Mouse (Mus musculus) intestine, embryonic 16.5 days (tissue): ENCODE data around the gene Prkg1. TPM values are rescaled to one million over a fixed set of nuclear protein-coding genes. Genes with fewer than 3 reads are reported as not detected.

Experiments used
- ATAC-seq: fragments of 200-750 bp; cut with Nextera tagmentation; 2 replicates; pipeline ENCODE4 v1.8.0; 2017; ENCODE audit warnings: moderate TSS enrichment, moderate library complexity
- H3K27ac ChIP-seq: fragments of 300-500 bp; sonication (generic); 2 replicates; pipeline ENCODE4 v1.5.1; 2014; ENCODE audit warnings: mild to moderate bottlenecking, low read length
- H3K27me3 ChIP-seq: fragments of 300-500 bp; sonication (generic); replicated peaks from 2 replicates; pipeline ENCODE4 v1.6.1; 2014; ENCODE audit warnings: low read length, control low read depth, mixed read lengths; ENCODE audit not compliant: control insufficient read depth, insufficient read depth
- H3K36me3 ChIP-seq: fragments of 300-500 bp; sonication (generic); 2 replicates; pipeline ENCODE4 v1.6.1; 2014; ENCODE audit warnings: low read length, control low read depth; ENCODE audit not compliant: control insufficient read depth, insufficient read depth
- H3K4me1 ChIP-seq: fragments of 300-500 bp; sonication (generic); 2 replicates; pipeline ENCODE4 v1.6.1; 2014; ENCODE audit warnings: low read length, control low read depth, mixed read lengths; ENCODE audit not compliant: control insufficient read depth, insufficient read depth
- H3K4me2 ChIP-seq: fragments of 300-500 bp; sonication (generic); 2 replicates; pipeline ENCODE4 v1.6.1; 2014; ENCODE audit warnings: low read depth, low read length, control low read depth
- H3K4me3 ChIP-seq: fragments of 300-500 bp; sonication (generic); 2 replicates; pipeline ENCODE4 v1.5.1; 2014; ENCODE audit warnings: mild to moderate bottlenecking, low read length
- H3K9ac ChIP-seq: fragments of 300-500 bp; sonication (generic); 2 replicates; pipeline ENCODE4 v1.6.1; 2014; ENCODE audit warnings: low read depth, low read length
- H3K9me3 ChIP-seq: fragments of 300-500 bp; sonication (generic); 2 replicates; pipeline ENCODE4 v1.6.1; 2016; ENCODE audit warnings: low read length, control low read depth; ENCODE audit not compliant: control insufficient read depth
- WGBS: fragments of 180-500 bp; shearing (Covaris S2); extraction: QIAGEN DNeasy Blood & Tissue Kit; methylation state at CpG from one replicate; pipeline ENCODE4 v1.1.7; 2014; 5-methylcytosine and 5-hydroxymethylcytosine counted together
- polyA plus RNA-seq: library from polyadenylated mRNA; unstranded; fragments of >200 nt; fragmentation: Nextera tagmentation; extraction: Ambion mirVana; gene quantifications from 2 replicates; pipeline ENCODE4 v1.2.1, GENCODE M21; 2015

The Prkg1 gene
- polyA plus RNA-seq, 1 experiment from 2014 or later = 6.6 TPM

DNA sequence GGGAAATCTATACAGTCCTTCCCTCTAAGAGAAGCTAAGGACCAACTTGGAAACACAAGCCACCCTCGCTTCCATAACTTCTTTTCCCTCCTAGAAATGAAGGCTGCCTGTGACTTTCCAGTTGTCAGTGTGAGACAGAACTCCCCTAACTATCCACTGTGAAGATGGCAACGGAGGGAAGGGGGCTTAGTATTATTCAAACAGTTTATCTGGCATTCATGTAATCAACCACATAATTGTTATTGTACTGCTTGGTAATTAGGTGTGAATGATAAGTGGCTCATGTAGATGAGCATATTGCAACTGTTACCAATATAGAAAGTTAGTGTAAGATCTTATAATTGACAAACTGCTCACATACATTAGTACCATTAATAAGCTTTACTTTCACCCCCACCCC is 333.4 kb downstream of the Prkg1 start:
- no peaks in the 10 kb centered on the region for H3K36me3 ChIP-seq
- no peaks in the 10 kb centered on the region for H3K4me1 ChIP-seq
- H3K9ac ChIP-seq = no peak overlapping the region
- no peaks in the 10 kb centered on the region for H3K27me3 ChIP-seq
- no peak overlapping the region for H3K27ac ChIP-seq
- H3K4me3 ChIP-seq = no peak overlapping the region
- WGBS = 69% methylated on average over 2 of the region's 2 CpGs
- no peaks in the 10 kb centered on the region for H3K9me3 ChIP-seq
- H3K4me2 ChIP-seq = no peak overlapping the region
- ATAC-seq = no peak

DNA sequence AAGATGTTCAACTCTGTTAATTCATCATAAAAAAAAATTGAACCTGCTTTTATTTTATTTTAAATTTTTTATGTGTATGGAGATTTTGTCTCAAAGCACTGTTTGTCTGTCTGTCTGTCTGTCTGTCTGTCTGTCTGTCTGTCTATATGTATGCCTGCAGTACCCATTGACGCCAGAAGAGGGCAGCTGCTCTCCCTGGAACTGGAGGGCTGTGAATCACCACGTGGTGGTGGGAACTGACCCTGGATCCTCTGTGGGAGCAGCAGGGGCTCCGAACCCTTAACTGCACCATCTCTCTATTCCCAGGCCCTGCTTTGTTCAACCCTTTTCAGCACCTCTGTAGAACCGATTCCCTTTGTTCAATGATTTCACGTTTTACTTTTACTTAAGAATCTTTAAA is 338.7 kb downstream of the Prkg1 start:
- H3K36me3 ChIP-seq = no peaks in the 10 kb centered on the region
- WGBS = 66% methylated on average over 5 of the region's 5 CpGs
- no peak for ATAC-seq

DNA sequence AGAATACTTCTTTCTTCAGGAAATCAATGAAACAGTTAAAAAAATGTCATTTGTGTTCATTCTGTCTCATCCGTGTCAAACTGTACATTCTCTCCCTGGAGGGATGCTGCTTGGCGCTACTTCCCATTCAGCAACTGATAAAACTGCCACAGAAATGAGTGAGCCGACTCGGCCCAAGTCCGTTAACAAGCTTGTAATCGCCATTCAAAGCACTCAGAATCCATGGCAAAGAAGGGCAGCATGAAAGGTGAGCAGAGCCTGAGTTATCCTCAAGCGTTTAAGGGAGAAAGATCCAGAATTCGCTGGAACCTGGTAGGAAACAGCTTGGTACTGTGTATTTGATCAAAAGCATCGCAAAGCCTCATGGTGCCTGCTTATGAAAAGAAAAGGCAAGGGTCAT is 339.6 kb downstream of the Prkg1 start:
- WGBS = 77% methylated on average over 9 of the region's 9 CpGs
- no peaks in the 10 kb centered on the region for H3K4me1 ChIP-seq
- H3K9ac ChIP-seq = no peak overlapping the region
- no peaks in the 10 kb centered on the region for H3K9me3 ChIP-seq
- H3K4me3 ChIP-seq = no peak overlapping the region
- H3K27ac ChIP-seq = no peak overlapping the region
- ATAC-seq = no peak
- no peaks in the 10 kb centered on the region for H3K36me3 ChIP-seq
- no peaks in the 10 kb centered on the region for H3K27me3 ChIP-seq
- no peak overlapping the region for H3K4me2 ChIP-seq

More for the DNA sequence above, 338.7 kb downstream of the Prkg1 start:
- no peaks in the 10 kb centered on the region for H3K4me1 ChIP-seq
- H3K27me3 ChIP-seq = no peaks in the 10 kb centered on the region
- H3K27ac ChIP-seq = no peak overlapping the region
- H3K4me3 ChIP-seq = no peak overlapping the region
- no peak overlapping the region for H3K4me2 ChIP-seq
- H3K9ac ChIP-seq = no peak overlapping the region
- H3K9me3 ChIP-seq = no peaks in the 10 kb centered on the region

DNA sequence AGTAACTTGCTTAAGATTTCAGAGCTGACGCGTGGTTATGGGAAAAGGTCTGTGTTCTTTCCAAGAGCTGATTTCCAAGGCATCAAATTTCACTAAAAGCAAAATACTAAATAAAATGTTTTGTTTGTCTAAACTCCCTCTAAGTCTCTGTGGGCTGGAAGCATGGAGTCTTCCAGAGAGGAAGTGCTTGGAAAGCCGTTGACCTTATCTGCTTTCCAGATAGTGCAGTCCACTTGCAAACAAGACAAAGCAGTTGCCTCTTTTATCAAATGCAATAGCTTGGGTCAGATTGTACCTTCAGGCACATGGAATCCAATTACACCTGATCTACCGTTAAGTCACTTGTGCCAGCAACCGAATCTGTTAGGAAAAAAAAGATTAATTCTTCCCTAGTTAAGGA is 340.5 kb downstream of the Prkg1 start:
- Histone ChIP-seq H3K36me3 (no peaks in the 10 kb centered on the region), H3K4me1 (no peaks in the 10 kb centered on the region), H3K4me3 (no peak overlapping the region), H3K27ac (no peak overlapping the region), H3K9me3 (no peaks in the 10 kb centered on the region), H3K4me2 (no peak overlapping the region), H3K9ac (no peak overlapping the region), H3K27me3 (no peaks in the 10 kb centered on the region)
- no peak for ATAC-seq
- 53% methylated on average over 5 of the region's 5 CpGs for WGBS

DNA sequence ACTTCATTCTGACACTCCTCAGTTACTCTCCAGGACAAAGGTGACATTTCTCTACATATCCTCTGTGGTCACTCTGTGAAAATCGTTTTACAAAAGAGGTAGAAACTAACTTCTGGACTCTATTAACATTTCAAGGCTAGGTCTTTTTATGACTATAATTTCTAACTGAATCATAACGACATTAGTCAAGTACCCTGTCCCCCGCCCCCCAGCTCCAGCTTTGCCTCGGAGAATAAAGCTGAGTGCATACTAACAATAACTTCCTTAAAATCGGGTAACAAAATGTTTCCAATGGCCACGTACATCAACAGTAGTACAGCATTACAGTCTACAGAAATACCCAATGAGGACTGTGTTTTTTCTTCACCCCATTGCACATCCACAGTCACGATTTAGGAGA is 351.3 kb downstream of the Prkg1 start:
- Histone ChIP-seq H3K36me3 (no peaks in the 10 kb centered on the region), H3K27me3 (no peaks in the 10 kb centered on the region), H3K4me2 (no peak overlapping the region), H3K9me3 (no peaks in the 10 kb centered on the region), H3K27ac (no peak overlapping the region), H3K4me3 (no peak overlapping the region), H3K4me1 (no peaks in the 10 kb centered on the region), H3K9ac (no peak overlapping the region)
- 77% methylated on average over 7 of the region's 7 CpGs for WGBS
- ATAC-seq = no peak

DNA sequence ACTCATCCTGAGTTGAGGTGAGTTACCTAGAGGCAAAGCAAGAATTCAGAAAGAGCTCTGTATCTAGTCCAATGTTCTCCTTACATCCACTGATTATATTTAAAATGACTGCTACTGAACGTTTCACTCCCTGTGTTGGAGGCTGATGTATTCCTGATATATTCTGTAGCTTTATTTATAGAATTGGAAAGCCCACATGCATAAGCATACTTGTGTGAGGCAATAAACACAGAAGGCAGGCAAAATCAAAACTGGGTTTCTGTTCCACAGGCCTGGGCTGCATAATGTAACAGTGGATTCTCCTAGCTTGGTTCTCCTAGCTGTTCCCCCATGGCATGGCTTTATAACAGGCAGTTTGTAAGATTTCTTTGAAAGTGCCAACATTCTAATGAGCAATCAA is 368.7 kb downstream of the Prkg1 start:
- Histone ChIP-seq H3K4me2 (no peak overlapping the region), H3K27ac (no peak overlapping the region), H3K9ac (no peak overlapping the region), H3K27me3 (no peaks in the 10 kb centered on the region), H3K36me3 (no peaks in the 10 kb centered on the region), H3K4me1 (no peaks in the 10 kb centered on the region), H3K9me3 (no peaks in the 10 kb centered on the region), H3K4me3 (no peak overlapping the region)
- no peak for ATAC-seq
- 50% methylated on average over 1 of the region's 1 CpGs for whole genome bisulfite sequencing

DNA sequence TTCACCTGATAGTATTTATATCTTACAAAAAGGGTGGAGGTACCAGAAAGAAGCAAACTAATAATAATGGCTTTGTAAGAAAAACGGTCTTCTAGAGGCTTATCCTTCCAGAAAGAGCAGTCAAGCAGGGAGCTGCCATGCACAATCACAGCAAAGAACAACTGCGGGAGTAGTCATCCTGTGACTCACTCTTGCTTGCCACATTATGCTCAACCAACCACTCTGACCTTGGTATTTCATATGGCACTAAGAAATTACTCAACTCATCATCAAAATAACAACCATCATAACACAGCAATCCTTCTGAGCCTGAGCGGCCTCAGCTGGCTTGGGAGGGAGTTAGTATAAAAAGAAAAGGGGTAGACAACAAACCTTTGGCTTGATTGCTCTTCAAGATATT is 379.5 kb downstream of the Prkg1 start:
- ATAC-seq = no peak
- H3K27me3 ChIP-seq = no peaks in the 10 kb centered on the region
- no peak overlapping the region for H3K27ac ChIP-seq
- H3K4me3 ChIP-seq = no peak overlapping the region
- H3K4me1 ChIP-seq = no peaks in the 10 kb centered on the region
- no peaks in the 10 kb centered on the region for H3K36me3 ChIP-seq
- no peaks in the 10 kb centered on the region for H3K9me3 ChIP-seq
- H3K9ac ChIP-seq = no peak overlapping the region
- WGBS = 83% methylated on average over 3 of the region's 3 CpGs
- H3K4me2 ChIP-seq = no peak overlapping the region

DNA sequence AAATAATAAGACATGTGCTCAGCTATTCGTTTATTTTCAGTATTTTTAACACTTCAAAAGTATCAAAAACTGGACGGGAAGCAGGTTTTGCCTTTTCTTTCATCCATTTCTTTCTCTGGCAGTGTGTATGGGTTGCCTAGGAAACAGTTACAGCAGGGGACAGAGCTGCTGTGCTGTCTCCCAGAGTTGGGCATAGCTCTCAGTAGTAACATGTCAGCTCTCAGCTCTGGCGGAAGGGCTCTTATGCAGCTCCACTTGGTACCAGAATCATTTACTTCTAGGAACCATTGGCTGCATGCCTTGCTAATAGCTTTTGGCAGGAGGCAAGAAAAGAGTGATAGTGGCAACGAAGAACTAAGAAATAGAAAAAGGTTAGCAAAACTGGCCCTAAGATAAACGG is 381.0 kb downstream of the Prkg1 start:
- no peak overlapping the region for H3K4me2 ChIP-seq
- H3K27ac ChIP-seq = no peak overlapping the region
- no peak overlapping the region for H3K4me3 ChIP-seq
- no peaks in the 10 kb centered on the region for H3K27me3 ChIP-seq
- no peaks in the 10 kb centered on the region for H3K36me3 ChIP-seq
- no peak for ATAC-seq
- no peaks in the 10 kb centered on the region for H3K9me3 ChIP-seq
- no peak overlapping the region for H3K9ac ChIP-seq
- H3K4me1 ChIP-seq = no peaks in the 10 kb centered on the region
- WGBS = 53% methylated on average over 5 of the region's 5 CpGs

DNA sequence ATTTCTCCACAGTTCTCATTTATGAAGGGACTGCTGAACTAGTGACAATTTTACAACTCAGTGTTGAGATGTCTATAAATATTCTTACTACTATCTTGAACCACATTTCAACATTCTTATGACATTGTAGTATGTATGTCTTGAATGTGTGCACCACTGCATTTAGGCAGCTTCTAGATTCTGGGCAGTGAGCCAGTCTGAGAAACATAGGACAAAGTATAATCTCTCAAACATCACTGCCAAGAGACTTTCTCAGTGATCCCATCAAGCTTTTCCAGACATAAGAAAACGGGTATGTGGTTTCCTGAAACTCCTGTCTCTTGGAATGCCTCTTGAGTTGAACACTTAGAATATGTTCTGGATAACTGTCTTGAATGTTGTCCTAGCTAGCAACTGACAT is 394.7 kb downstream of the Prkg1 start:
- no peak overlapping the region for H3K4me3 ChIP-seq
- no peak overlapping the region for H3K27ac ChIP-seq
- no peak for ATAC-seq
- H3K4me2 ChIP-seq = no peak overlapping the region
- no peaks in the 10 kb centered on the region for H3K9me3 ChIP-seq
- H3K27me3 ChIP-seq = no peaks in the 10 kb centered on the region
- H3K4me1 ChIP-seq = no peaks in the 10 kb centered on the region
- H3K9ac ChIP-seq = no peak overlapping the region
- 58% methylated on average over 1 of the region's 1 CpGs for WGBS
- H3K36me3 ChIP-seq = no peaks in the 10 kb centered on the region

DNA sequence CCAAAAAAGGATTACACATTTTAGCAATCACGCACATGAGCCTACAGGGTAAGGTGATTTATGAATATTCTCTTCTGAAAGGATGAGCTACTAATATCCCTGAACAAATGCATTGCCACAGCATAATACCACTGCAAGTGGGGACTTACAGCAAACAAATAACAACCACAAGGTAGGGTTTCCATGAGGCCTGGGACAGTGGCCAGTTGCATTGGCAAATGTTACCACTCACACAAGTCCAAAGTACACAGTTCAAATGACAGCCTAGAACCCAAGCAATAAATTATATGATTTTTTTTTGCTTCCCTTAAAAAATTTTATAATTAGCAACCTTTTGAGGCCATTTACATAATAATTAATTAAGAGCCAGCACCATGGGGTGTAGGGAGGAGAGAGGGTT is 395.7 kb downstream of the Prkg1 start:
- 86% methylated on average over 1 of the region's 1 CpGs for WGBS
- Histone ChIP-seq H3K27ac (no peak overlapping the region), H3K27me3 (no peaks in the 10 kb centered on the region), H3K9ac (no peak overlapping the region), H3K9me3 (no peaks in the 10 kb centered on the region), H3K36me3 (no peaks in the 10 kb centered on the region), H3K4me2 (no peak overlapping the region), H3K4me1 (no peaks in the 10 kb centered on the region), H3K4me3 (no peak overlapping the region)
- ATAC-seq = no peak
